Mouse (Mus musculus) liver, embryonic 12.5 days (tissue): ENCODE results near the gene Gm17727. TPM values are rescaled to one million over a fixed set of nuclear protein-coding genes. Genes with fewer than 3 reads are reported as not detected.
"Not testable (repeated sequence)": the region's sequence is repeated elsewhere in the genome, so short reads cannot be mapped to it uniquely, and the experiment has no call there.

Experiments used
- ATAC-seq: fragments of 200-750 bp; cut with Nextera tagmentation; 2 replicates; pipeline ENCODE4 v1.8.0; 2017; ENCODE audit warnings: moderate number of reproducible peaks, mild to moderate bottlenecking, moderate library complexity
- H3K27ac ChIP-seq: fragments of 300-500 bp; sonication (generic); 2 replicates; pipeline ENCODE4 v1.5.1; 2016; ENCODE audit warnings: mild to moderate bottlenecking
- H3K27me3 ChIP-seq: fragments of 300-500 bp; sonication (generic); replicated peaks from 2 replicates; pipeline ENCODE4 v1.6.1; 2016; ENCODE audit warnings: mild to moderate bottlenecking, moderate library complexity
- H3K36me3 ChIP-seq: fragments of 300-500 bp; sonication (generic); 2 replicates; pipeline ENCODE4 v1.6.1; 2016; ENCODE audit warnings: mild to moderate bottlenecking, moderate library complexity
- H3K4me1 ChIP-seq: fragments of 300-500 bp; sonication (generic); 2 replicates; pipeline ENCODE4 v1.6.1; 2016
- H3K4me2 ChIP-seq: fragments of 300-500 bp; sonication (generic); 2 replicates; pipeline ENCODE4 v1.6.1; 2016; ENCODE audit warnings: mild to moderate bottlenecking, moderate library complexity
- H3K4me3 ChIP-seq: fragments of 300-500 bp; sonication (generic); 2 replicates; pipeline ENCODE4 v1.5.1; 2016; ENCODE audit warnings: mild to moderate bottlenecking, moderate library complexity
- H3K9ac ChIP-seq: fragments of 300-500 bp; sonication (generic); 2 replicates; pipeline ENCODE4 v1.6.1; 2016; ENCODE audit warnings: mild to moderate bottlenecking, moderate library complexity
- H3K9me3 ChIP-seq: fragments of 300-500 bp; sonication (generic); replicated peaks from 2 replicates; pipeline ENCODE4 v1.6.1; 2016; ENCODE audit warnings: mild to moderate bottlenecking, moderate library complexity
- WGBS: fragments of 180-500 bp; shearing (Covaris S2); methylation state at CpG from one replicate; pipeline ENCODE4 v1.1.7; 2016; ENCODE audit not compliant: insufficient replicate concordance; 5-methylcytosine and 5-hydroxymethylcytosine counted together
- polyA plus RNA-seq: library from polyadenylated mRNA; unstranded; fragments of >200 nt; fragmentation: Nextera tagmentation; extraction: Ambion mirVana; gene quantifications from 2 replicates; pipeline ENCODE4 v1.2.1, GENCODE M21; 2016

The Gm17727 gene
- polyA plus RNA-seq, result not detected in 2 replicates

GRCm38 (mm10) chr9:35778009-35778408 is at the start of gene Gm17727:
TSS of gene Gm17727 (minus strand) at chr9:35778109.
- Histone ChIP-seq H3K4me1 (no peaks in the 10 kb centered on the region), H3K27ac (no peak within 1 kb of the TSS), H3K9me3 (no peaks in the 10 kb centered on the region; the same call in 1 of the 2 replicates), H3K4me3 (no peak within 1 kb of the TSS), H3K4me2 (no peak within 1 kb of the TSS), H3K9ac (no peak within 1 kb of the TSS), H3K27me3 (no peaks in the 10 kb centered on the region), H3K36me3 (no peaks in the 10 kb centered on the region)
- no peak for ATAC-seq
- 43% methylated on average over 3 of the region's 3 CpGs for WGBS

DNA sequence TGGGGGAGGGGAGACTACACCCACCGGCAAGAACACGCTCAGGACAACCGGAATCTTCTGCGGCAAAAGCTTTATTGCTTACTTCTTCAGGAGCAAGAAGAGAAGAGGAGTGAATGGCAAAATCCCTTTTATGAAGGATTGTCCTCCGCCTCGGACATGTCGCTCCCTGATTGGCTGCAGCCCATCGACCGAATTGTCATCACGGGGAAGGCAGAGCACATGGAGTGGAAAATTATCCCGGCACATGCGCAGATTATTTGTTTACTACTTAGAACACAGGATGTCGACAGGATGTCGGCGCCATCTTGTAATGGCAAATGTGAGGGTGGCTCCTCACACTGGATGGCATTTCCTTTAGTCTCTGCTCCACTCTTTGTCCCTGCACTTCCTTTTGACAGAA is 40.0 kb upstream of the Gm17727 start:
- H3K9me3 ChIP-seq, result peaks cover 11% of the 10 kb centered on the region; the same call in 1 of the 2 replicates
- not testable (repeated sequence) for H3K4me3 ChIP-seq, ATAC-seq, H3K4me2 ChIP-seq, H3K27ac ChIP-seq, H3K36me3 ChIP-seq, H3K4me1 ChIP-seq, H3K9ac ChIP-seq, H3K27me3 ChIP-seq
- 81% methylated on average over 15 of the region's 15 CpGs for WGBS

DNA sequence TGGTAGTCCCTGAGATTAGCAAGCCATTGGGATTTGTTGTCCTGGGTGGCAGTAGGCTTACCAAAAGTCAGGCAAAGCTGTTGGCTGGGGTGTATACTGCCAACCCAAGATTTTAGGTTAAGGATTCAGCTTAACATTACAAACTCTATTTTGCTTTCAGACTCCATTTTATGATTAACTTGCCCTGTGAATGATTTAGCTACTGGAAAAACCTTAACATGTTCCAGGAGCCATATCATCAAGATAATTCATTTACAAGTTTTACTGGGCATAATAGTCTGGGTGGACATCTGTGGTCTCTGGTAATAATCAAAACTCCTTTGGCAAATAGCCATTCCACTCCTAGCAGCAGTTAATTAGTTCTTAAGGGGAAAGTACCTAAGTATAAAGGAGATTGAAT is 20.2 kb upstream of the Gm17727 start:
- Histone ChIP-seq H3K9me3 (no peaks in the 10 kb centered on the region), H3K27ac (no peak overlapping the region), H3K4me2 (no peak overlapping the region), H3K4me3 (no peak overlapping the region), H3K27me3 (no peaks in the 10 kb centered on the region), H3K9ac (no peak overlapping the region), H3K4me1 (no peaks in the 10 kb centered on the region), H3K36me3 (no peaks in the 10 kb centered on the region)
- no peak for ATAC-seq

- no peak for ATAC-seq
- WGBS, result 74% methylated on average over 3 of the region's 3 CpGs
- H3K36me3 ChIP-seq, result no peaks in the 10 kb centered on the region
Measured at GRCm38 (mm10) chr9:35790001-35790400, 12.1 kb upstream of the Gm17727 start, which contains the start of the genes Gm27235 and D730048I06Rik. TSS of gene Gm27235 (minus strand) at chr9:35790101. TSS of gene D730048I06Rik (minus strand) at chr9:35790112.

DNA sequence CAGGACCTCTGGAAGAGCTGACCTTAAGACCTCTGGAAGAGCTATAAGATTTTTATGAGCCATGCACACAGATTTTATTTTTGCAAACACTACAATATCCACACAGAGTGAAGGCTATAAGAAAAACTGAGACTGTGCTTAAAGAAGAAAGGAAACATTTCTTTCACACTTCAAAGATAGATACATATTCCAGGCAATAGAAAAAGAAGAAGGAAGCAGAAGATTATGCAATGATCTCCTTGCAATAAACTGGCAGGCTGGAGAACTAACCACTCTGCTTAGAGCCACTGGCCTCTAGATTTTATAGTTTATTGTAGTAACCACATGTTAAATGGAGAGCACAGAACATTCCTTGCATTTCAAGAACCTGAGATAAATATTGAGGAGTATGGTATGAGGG is 21.1 kb downstream of the Gm17727 start:
- Histone ChIP-seq H3K27me3 (no peaks in the 10 kb centered on the region), H3K9ac (no peak overlapping the region)
- no peak for ATAC-seq

More at GRCm38 (mm10) chr9:35790001-35790400, 12.1 kb upstream of the Gm17727 start, which contains the start of the genes Gm27235 and D730048I06Rik:
- H3K9ac ChIP-seq, result no peak within 1 kb of the TSS
- H3K4me1 ChIP-seq, result no peaks in the 10 kb centered on the region
- no peak within 1 kb of the TSS for H3K4me3 ChIP-seq
- no peak within 1 kb of the TSS for H3K4me2 ChIP-seq
- H3K9me3 ChIP-seq, result 0 out of 2 replicates have a peak, but pooled peaks cover 1% of the 10 kb centered on the region
- no peaks in the 10 kb centered on the region for H3K27me3 ChIP-seq
- H3K27ac ChIP-seq, result no peak within 1 kb of the TSS

GRCm38 (mm10) chr9:35740749-35741148 is 37.2 kb downstream of the Gm17727 start, which contains the start of gene Gm17677:
TSS of gene Gm17677 (plus strand) at chr9:35741049.
- Histone ChIP-seq H3K4me3 (no peak within 1 kb of the TSS), H3K4me2 (no peak within 1 kb of the TSS), H3K27ac (no peak within 1 kb of the TSS), H3K9ac (no peak within 1 kb of the TSS), H3K9me3 (no peaks in the 10 kb centered on the region), H3K27me3 (no peaks in the 10 kb centered on the region), H3K4me1 (no peaks in the 10 kb centered on the region), H3K36me3 (no peaks in the 10 kb centered on the region)
- no peak for ATAC-seq

More for the DNA sequence above, 21.1 kb downstream of the Gm17727 start:
- no peaks in the 10 kb centered on the region for H3K36me3 ChIP-seq
- H3K9me3 ChIP-seq, result no peaks in the 10 kb centered on the region
- no peaks in the 10 kb centered on the region for H3K4me1 ChIP-seq
- H3K4me2 ChIP-seq, result no peak overlapping the region
- no peak overlapping the region for H3K4me3 ChIP-seq
- no peak overlapping the region for H3K27ac ChIP-seq

Other genes with a start within 250 kb of the Gm17727 start
- gene Ddx25, start 219.6 kb downstream of the Gm17727 start, polyA plus RNA-seq, result 0.65 and 0.67 TPM in 2 replicates
- gene Pus3, start 219.5 kb downstream of the Gm17727 start, polyA plus RNA-seq, result 11.7 and 12.9 TPM in 2 replicates
- gene Pate2, start 207.8 kb downstream of the Gm17727 start, polyA plus RNA-seq, result 0.32 and 0.47 TPM in 2 replicates
- 9.4 and 10.8 TPM in 2 replicates for gene Hyls1, start 207.7 kb downstream of the Gm17727 start, polyA plus RNA-seq
- gene Pate4, start 166.2 kb downstream of the Gm17727 start, polyA plus RNA-seq, result not detected in 2 replicates
- gene Pate3, start 129.9 kb downstream of the Gm17727 start, polyA plus RNA-seq, result not detected in 2 replicates
- not detected in 2 replicates for gene Pate1, start 90.7 kb downstream of the Gm17727 start, polyA plus RNA-seq
- not detected in 2 replicates for gene Gm17677, start 37.1 kb downstream of the Gm17727 start, polyA plus RNA-seq
- not detected in 2 replicates for gene Gm27235, start 12.0 kb upstream of the Gm17727 start, polyA plus RNA-seq
- not detected in 2 replicates for gene D730048I06Rik, start 12.0 kb upstream of the Gm17727 start, polyA plus RNA-seq
- not detected in 2 replicates for gene 9230110F15Rik, start 66.0 kb upstream of the Gm17727 start, polyA plus RNA-seq
- not detected in 2 replicates for gene 9230113P08Rik, start 130.3 kb upstream of the Gm17727 start, polyA plus RNA-seq